Mouse (Mus musculus): Measurements from ENCODE around the gene Slamf9. TPM values are rescaled to one million over a fixed set of nuclear protein-coding genes. Genes with fewer than 3 reads are reported as not detected.

Gene Slamf9
- total and polyA plus RNA-seq, 3 experiments = 28.3 to 32.6 (median 30.9) TPM

- H3K27ac ChIP-seq (ENCODE audit: insufficient read depth, low read depth) = no peak overlapping the region
- no peak for DNase-seq (ENCODE audit: extremely low read depth)
- H3K4me2 ChIP-seq (ENCODE audit: insufficient read depth, low read depth, poor library complexity, severe bottlenecking) = no peak overlapping the region
- TF ChIP-seq ZMIZ1 (IDR thresholded peaks at IDR 0.05; ENCODE audit: low read depth, low read length) (no peak), MEF2A (IDR thresholded peaks at IDR 0.05; ENCODE audit: borderline replicate concordance, low read depth, low read length) (no peak), USF1 (IDR thresholded peaks at IDR 0.05; ENCODE audit: low read depth, low read length) (no peak), POLR2AphosphoS2 (IDR thresholded peaks at IDR 0.05; ENCODE audit: low read depth, low read length) (no peak), TCF12 (IDR thresholded peaks at IDR 0.05; ENCODE audit: low read depth, low read length) (no peak)
- dilution Hi-C loops (cut with MboI; ENCODE audit: extremely low pct_ligation_motif_present, extremely low pct_unique_long_range_greater_than_20kb, low sequenced_read_pairs) (no loop called here), in situ Hi-C loops (cut with MboI; ENCODE audit: low pct_ligation_motif_present, low pct_unique_long_range_greater_than_20kb, low sequenced_read_pairs) (no loop called here)
- no peak overlapping the region for H3K4me3 ChIP-seq (replicated peaks in 1 of 3; ENCODE audit: low read depth in 2 of 3, low read length in 2 of 3, poor library complexity in 1 of 3)
- H3K27me3 ChIP-seq (replicated peaks) = no peaks in the 10 kb centered on the region
- H3K79me2 ChIP-seq (replicated peaks; ENCODE audit: control insufficient read depth, extremely low read depth, insufficient read depth, poor library complexity, severe bottlenecking) = peaks cover 6% of the 10 kb centered on the region
- peaks cover 9 to 58% of the 10 kb centered on the region in 2 experiments for H3K4me1 ChIP-seq (ENCODE audit: control insufficient read depth in 1 of 2, insufficient read depth in 2 of 2)
- no peak overlapping the region for H3K9ac ChIP-seq (ENCODE audit: insufficient read depth, low read depth)
- peaks cover 32 to 55% of the 10 kb centered on the region in 2 experiments for H3K36me3 ChIP-seq (replicated peaks in 1 of 2; ENCODE audit: control insufficient read depth in 1 of 2, insufficient read depth in 1 of 2, low read length in 1 of 2)
- H3K9me3 ChIP-seq (replicated peaks; ENCODE audit: low read length) = no peaks in the 10 kb centered on the region
Observed at GRCm38 (mm10) chr1:172509235-172509634, 34.1 kb downstream of the Slamf9 start.

- H3K79me2 ChIP-seq (replicated peaks; ENCODE audit: control insufficient read depth, extremely low read depth, insufficient read depth, poor library complexity, severe bottlenecking) = no peaks in the 10 kb centered on the region; the same call in 1 of the 2 replicates
- H3K4me1 ChIP-seq (ENCODE audit: control insufficient read depth in 1 of 2, insufficient read depth in 2 of 2) = peaks cover 9 to 58% of the 10 kb centered on the region in 2 experiments
- no peak for TF ChIP-seq JUN (IDR thresholded peaks at IDR 0.05; ENCODE audit: insufficient read depth, low read depth, low read length)
- no peak for TF ChIP-seq JUND (conservative IDR thresholded peaks at IDR 0.05; ENCODE audit: low read depth, low read length)
- no peak for TF ChIP-seq USF2 (conservative IDR thresholded peaks at IDR 0.05; ENCODE audit: low read depth, low read length)
- no peak for TF ChIP-seq UBTF (IDR thresholded peaks at IDR 0.05; ENCODE audit: low read depth, low read length)
- H3K27me3 ChIP-seq (replicated peaks) = no peaks in the 10 kb centered on the region
- no peak overlapping the region for H3K27ac ChIP-seq (ENCODE audit: insufficient read depth, low read depth)
- H3K9ac ChIP-seq (ENCODE audit: insufficient read depth, low read depth) = no peak overlapping the region
- no peak overlapping the region for H3K4me2 ChIP-seq (ENCODE audit: insufficient read depth, low read depth, poor library complexity, severe bottlenecking)
- DNase-seq (ENCODE audit: extremely low read depth) = no peak
- H3K36me3 ChIP-seq (replicated peaks in 1 of 2; ENCODE audit: control insufficient read depth in 1 of 2, insufficient read depth in 1 of 2, low read length in 1 of 2) = peaks cover 26 to 47% of the 10 kb centered on the region in 2 experiments
- in situ Hi-C loops (cut with MboI; ENCODE audit: low pct_ligation_motif_present, low pct_unique_long_range_greater_than_20kb, low sequenced_read_pairs) (no loop called here), dilution Hi-C loops (cut with MboI; ENCODE audit: extremely low pct_ligation_motif_present, extremely low pct_unique_long_range_greater_than_20kb, low sequenced_read_pairs) (no loop called here)
- H3K4me3 ChIP-seq (replicated peaks in 1 of 3; ENCODE audit: low read depth in 2 of 3, low read length in 2 of 3, poor library complexity in 1 of 3) = no peak overlapping the region
- no peaks in the 10 kb centered on the region for H3K9me3 ChIP-seq (replicated peaks; ENCODE audit: low read length)
Observed at GRCm38 (mm10) chr1:172509983-172510382, 34.8 kb downstream of the Slamf9 start.

- TF ChIP-seq ZC3H11A (IDR thresholded peaks at IDR 0.05; ENCODE audit: low read depth, low read length) = no peak
- no peak for TF ChIP-seq CHD1 (IDR thresholded peaks at IDR 0.05; ENCODE audit: low read depth, low read length)
- no peak for TF ChIP-seq UBTF (IDR thresholded peaks at IDR 0.05; ENCODE audit: low read depth, low read length)
- TF ChIP-seq RCOR1 (conservative IDR thresholded peaks at IDR 0.05; ENCODE audit: low read depth, low read length) = no peak
- no peak for TF ChIP-seq EP300 (IDR thresholded peaks at IDR 0.05; ENCODE audit: low read length)
- TF ChIP-seq MAZ (IDR thresholded peaks at IDR 0.05; ENCODE audit: low read depth, low read length) = no peak
- TF ChIP-seq NELFE (IDR thresholded peaks at IDR 0.05; ENCODE audit: low read depth, low read length) = no peak
- no peak for TF ChIP-seq ELF1 (IDR thresholded peaks at IDR 0.05; ENCODE audit: low read depth, low read length)
- TF ChIP-seq PAX5 (IDR thresholded peaks at IDR 0.05; ENCODE audit: low read length) = no peak
- Histone ChIP-seq H3K9me3 (replicated peaks; ENCODE audit: low read length) (no peaks in the 10 kb centered on the region), H3K27me3 (replicated peaks) (no peaks in the 10 kb centered on the region), H3K4me1 (ENCODE audit: control insufficient read depth in 1 of 2, insufficient read depth in 2 of 2) (peaks cover 13 to 61% of the 10 kb centered on the region in 2 experiments), H3K4me2 (ENCODE audit: insufficient read depth, low read depth, poor library complexity, severe bottlenecking) (no peak overlapping the region), H3K79me2 (replicated peaks; ENCODE audit: control insufficient read depth, extremely low read depth, insufficient read depth, poor library complexity, severe bottlenecking) (no peaks in the 10 kb centered on the region; the same call in 1 of the 2 replicates), H3K36me3 (replicated peaks in 1 of 2; ENCODE audit: control insufficient read depth in 1 of 2, insufficient read depth in 1 of 2, low read length in 1 of 2) (peaks cover 21 to 42% of the 10 kb centered on the region in 2 experiments), H3K27ac (ENCODE audit: insufficient read depth, low read depth) (no peak overlapping the region), H3K4me3 (replicated peaks in 1 of 3; ENCODE audit: low read depth in 2 of 3, low read length in 2 of 3, poor library complexity in 1 of 3) (no peak overlapping the region), H3K9ac (ENCODE audit: insufficient read depth, low read depth) (no peak overlapping the region)
- in situ Hi-C loops (cut with MboI; ENCODE audit: low pct_ligation_motif_present, low pct_unique_long_range_greater_than_20kb, low sequenced_read_pairs) (no loop called here), dilution Hi-C loops (cut with MboI; ENCODE audit: extremely low pct_ligation_motif_present, extremely low pct_unique_long_range_greater_than_20kb, low sequenced_read_pairs) (no loop called here)
- DNase-seq (ENCODE audit: extremely low read depth) = no peak
Observed at GRCm38 (mm10) chr1:172510421-172510972, 35.3 kb downstream of the Slamf9 start.
